Mouse (Mus musculus) induced T-regulatory cell, adult 2 months (primary cell): Measurements from ENCODE around the gene Tmem141.

ENCODE experiments used
- DNase-seq: peaks from one replicate; pipeline ENCODE4 v3.0.0-alpha.2; 2012; ENCODE audit warnings: low read depth

Tmem141 gene

DNA sequence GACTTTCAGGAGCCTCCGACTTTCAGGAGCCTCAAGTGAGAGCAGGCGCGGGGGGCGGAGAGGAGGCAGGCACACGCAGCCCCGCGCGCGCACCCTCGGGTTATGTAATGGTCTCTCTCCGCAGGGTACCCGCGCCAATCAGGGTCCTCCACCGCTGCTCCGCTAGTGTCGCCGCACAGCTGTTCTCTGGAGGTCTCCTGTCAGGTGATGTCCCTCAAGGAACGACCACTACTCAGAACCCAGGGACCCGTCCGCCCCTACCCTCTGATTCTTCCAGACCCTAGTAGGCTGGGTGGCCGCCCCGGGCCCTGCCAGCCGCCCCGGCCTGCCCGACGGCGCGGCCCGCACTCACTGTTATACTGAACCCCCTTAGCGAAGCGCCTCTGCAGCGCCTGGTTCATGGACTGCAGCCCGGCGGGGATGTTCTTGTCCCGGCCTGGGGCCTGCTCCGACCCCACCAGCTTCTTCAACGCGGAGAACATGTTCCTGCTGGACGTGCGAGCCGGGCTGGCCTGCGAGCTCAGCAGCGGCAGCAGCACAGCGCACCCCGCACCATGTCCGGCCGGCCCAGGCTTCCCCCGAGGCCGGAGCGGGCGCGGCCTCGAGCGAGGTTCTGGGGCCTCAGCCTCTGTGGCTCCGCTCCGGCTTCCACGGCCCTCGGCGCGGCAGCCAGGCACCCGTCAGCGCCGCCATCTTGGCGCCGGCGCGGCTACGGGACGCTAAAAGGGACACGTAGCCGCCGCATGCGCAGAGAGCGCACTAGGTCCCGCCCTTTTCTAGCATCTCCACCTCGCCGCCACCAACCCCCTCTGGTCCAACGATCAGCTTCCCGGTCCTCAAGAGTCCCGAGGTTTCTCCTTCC, 13.8 kb downstream of the Tmem141 start, which contains the start of gene Rabl6:
Rabl6 (minus strand) TSS at position 761 of the 862 bp plus-strand sequence.
- peak; percentile 92 for DNase-seq

DNA sequence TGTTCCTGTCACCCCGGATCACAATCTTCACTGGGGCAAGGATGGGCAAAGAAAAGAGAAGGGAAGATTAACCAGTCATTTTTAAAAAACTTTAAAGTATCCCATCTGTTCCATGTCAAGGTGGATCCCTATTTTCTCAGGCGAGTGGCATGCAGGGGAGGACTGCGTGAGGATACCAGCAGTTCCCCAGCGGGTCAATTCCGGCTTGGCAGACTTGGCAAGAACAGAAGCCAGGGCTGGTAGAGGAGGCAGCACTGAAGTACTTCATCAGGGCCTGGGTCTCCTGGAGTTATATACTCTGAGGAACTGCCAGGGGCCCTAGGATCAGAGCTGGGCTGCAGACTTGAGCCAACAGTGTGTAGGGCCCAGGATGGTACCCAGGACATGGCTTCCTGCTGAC, 19.3 kb downstream of the Tmem141 start:
- no peak for DNase-seq

DNA sequence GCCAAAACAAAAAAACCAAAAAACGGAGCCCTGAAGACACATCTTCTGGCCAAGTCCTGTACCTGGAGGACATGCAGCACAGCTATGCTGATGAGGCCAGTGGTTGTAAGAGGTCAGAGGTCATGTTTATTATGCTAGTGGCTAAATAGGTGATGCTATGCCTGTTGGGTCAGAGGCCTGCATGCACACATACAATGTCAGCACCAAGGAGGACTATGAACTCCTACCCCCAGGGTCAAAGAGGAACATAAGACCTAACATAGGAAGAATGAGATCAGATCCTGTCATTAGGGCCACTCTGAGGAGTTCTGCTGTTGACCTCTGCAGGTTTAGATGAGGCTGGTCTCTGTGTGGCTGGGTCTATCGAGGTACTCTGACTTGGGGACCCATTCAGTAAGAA, 21.8 kb downstream of the Tmem141 start:
- no peak for DNase-seq

DNA sequence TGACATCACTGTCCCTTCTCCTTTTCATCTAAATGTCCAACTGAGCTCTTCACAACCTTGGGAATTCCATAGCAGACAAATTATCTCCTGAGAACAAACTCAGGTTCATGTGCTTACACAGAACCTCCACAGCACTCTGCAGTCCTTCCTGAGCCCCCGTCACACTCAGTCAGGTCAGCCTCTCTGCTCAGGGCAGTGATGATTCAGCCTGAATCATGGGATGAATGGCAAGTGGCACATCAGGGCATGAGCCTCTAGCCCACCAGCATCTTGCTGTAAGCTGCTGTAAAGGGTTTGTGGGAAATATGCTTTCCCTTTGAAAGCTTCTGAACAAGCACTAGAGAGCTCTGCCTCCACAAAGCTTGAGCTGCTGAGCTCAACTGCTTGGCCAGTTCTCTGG, 23.1 kb downstream of the Tmem141 start:
- DNase-seq, result no peak

DNA sequence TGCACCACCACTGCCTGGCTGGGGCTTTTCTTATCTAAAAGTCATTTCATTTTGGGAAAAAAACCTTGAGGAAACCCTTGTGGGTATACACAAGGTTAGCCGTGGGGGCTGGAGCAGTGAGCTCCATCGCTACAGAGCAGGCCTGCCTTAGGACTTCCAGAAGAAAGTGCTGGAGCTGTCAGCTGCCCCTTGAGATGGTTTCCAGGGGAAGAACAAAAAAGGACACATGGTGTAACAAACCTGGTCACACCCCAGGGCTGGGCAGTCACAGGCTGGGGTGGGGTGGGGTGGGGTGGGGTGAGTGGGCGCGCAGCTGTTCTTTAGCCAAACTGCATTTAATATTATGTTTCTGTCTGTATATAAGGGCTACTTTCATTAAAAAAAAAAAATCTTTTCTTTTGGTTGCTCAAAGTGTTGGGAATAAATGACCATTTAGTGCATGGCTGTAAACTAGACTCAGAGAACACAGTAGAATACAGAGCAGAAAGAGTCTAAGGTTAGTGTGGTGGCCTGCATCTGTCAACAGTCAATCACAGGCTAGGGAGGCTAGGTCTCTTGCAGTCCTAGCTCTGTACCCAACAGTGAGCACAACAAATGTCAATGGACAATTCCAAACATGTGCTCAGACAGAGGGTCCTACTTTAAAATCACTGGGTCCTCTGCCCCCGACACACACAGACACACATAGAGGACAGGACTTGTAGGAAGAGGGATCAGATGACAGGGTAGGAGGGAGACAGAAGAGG, 24.9 kb downstream of the Tmem141 start:
- DNase-seq, result no peak

DNA sequence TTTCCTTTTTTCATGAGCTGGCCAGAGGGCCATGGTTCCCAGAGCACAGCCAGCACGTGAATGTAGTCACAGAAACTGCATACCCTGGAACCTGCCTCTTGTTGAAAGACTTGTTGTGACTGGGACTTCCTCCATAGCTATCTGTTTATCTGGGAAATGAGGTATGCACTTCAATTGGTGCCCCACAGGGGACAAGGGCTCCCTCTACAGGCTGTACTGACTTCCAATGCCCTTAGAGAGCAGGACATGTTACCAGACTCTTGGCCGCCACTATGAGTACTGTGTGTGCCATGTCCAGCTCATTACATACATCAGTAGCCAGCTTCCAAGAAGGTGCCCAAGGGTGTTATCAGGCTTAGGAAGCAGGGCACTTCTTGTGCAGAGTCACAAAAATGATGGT, 29.9 kb downstream of the Tmem141 start:
- peak; percentile 54 for DNase-seq

DNA sequence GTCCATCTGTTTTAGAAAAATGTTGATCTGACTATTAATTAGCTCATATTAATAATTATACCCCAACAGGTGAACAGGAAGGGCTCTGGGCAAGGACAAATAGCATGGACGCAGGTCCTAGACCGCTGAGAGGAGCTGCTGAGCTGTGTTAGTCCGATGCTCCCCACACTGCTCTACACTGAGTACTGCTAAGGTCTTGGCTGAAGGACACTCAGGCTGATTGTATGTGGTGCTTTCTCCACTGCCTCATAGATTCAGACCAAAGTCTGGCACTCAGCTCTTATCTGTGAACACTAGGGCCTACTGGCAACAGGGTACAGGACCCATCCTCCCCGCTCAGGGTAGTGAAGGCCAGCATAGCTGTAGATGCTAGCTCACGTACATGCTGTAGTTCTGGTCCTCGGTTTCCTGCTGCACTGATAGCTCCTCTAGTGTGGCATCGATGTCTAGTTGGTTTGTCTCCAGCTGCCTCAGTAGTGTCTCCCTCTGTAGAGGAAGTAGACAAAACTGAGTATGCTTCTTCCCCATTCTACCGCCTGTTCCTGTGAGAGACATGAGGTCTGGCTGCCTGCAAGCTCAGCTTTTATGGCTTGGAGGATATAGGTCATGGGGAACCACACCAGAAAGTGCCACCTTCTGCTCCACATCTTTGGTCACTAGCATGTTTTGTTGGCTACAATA, 33.4 kb downstream of the Tmem141 start:
- DNase-seq, result no peak

DNA sequence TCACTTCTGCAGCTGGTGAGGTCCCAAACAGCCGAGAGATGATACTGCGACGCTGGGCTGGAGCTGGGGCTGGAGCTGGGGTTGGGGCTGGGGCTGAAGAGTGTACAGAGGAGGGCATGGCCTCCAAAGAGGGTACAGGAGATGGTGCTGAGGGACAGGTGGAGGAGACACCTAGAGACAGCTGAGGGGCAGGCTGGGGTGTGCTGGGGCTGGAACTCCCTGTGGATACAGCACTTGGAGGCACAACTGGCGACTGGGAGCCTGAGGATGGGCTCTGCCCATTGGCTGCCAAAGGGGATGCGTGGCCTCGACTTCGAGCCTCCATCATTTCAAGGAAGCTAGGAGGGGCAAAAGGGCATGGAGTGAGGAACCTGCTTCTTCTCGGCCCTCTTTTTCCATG, 34.5 kb downstream of the Tmem141 start:
- no peak for DNase-seq

DNA sequence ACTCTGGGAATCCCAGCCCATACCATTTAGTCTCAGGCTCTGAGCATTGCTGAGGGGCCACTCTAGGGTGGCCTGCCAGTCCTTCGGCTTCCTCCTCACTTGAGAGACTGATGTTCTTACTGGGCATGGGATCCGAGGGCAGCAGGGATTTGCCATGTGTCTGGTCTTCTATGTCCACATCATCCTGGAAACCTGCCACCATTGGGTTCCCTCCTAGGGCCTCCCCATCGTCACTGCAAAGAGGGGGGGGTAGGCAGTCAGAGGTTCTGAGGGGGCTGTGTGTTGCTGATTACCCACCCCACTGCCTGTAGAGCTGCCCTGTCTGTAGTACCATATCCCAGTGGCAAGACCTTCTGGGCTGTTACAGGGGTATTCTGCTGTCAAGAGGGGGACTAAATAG, 36.2 kb downstream of the Tmem141 start:
- no peak for DNase-seq

DNA sequence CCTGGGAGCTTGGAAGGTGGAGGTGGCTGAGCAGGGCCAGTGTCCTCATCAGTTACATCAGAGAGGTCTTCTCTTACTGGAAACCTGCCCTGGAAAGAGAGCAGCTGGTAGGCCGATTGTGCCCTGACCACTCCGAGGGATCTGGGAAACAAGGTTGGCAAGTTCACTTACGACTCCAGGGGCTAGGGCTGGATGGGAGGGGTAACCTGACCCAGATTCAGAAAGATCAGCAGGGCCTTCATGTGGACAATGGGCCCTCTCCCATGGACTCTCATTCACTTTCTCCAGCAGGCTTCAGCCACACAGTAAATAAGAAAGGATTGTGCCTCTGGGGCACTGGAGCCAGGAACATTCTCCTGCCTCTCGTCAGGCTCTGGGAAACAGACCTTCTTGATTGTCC, 36.9 kb downstream of the Tmem141 start:
- no peak for DNase-seq

DNA sequence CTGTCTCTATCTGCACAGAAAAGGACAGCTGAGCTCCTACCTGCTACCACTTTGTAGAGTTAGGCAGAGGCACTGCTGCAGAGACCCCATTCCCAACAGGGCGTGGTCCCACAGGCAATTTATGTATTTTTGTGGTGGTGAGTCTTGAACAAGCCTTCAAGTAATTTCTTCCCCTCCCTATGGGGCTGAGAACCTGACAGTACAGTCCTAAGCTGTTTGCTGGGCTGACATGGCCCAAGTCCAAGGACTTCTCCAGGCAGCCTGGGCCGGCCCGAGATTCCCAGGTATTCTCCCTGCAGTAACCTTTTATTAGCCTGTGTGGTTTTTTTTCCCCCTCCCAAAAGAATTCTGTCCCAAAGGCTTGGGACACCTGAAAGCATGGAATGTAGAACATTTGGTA, 37.7 kb downstream of the Tmem141 start:
- DNase-seq, result no peak

DNA sequence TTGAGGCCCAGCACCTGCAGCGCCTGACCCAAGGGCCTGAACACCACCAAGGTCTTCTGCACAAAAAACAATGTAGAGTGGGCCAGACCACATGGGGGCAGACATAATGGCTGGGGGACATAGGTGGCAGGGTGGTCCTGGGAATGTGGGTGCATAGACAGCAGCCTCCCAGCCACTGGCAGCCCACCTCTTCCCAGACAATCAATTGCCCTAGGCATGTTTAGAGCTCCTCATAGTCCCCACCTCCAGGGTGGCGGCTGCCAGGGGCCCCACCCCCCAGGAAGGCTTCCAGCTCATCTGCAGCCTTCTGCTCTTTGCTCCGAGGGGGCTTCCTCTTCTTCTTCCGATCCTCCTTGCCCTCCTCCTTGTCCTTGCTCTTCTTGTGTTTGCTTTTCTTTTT, 38.2 kb downstream of the Tmem141 start:
- no peak for DNase-seq

DNA sequence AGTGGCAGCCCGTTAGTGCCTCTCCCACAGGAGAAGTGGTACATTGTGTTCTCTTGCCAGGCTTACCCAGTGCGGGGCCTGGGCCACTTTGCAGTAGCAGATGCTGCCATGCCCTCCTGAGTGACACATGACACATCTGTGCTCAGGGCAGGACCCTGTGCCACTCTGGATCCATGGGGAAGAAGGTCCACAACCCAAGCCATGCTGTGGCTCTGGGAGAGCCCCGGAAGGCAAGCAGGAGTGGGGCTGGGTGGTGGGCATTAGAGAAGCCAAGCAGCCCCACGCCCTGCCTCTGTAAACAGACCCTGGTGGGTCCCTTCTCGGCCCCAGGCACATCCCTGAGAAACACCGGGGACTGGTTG, 38.7 kb downstream of the Tmem141 start:
- DNase-seq, result no peak

DNA sequence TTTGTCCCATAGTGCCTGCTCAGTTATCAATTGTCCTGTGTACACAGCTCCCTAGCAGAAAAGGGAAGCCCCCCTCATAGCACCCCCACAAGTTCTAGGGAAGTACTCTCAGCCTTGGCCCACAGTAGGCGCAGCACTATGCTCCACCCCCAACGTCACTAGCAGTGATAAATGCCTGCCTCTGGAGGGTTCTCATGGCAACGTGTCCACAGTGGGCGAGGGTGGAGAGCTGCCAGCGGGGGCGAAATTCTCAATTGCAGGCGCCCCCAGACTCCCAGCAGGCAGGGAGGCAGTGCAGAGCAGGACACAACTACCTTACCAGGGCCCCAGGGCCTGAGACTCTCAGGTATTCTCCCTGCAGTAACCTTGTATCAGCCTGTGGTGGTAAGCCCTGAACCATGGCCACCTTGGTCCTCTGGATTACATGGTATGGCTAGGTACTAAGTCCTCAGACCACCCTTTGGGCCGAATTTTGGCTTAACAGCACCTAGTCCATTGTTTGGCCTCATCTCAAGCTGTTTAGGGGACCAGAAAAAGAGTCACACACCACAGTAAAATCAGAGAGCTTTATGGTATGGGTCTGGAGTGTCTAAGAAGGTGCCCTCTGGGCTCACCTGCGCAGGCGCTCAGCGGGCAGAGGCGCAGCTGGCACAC, 39.2 kb downstream of the Tmem141 start:
- DNase-seq, result no peak

DNA sequence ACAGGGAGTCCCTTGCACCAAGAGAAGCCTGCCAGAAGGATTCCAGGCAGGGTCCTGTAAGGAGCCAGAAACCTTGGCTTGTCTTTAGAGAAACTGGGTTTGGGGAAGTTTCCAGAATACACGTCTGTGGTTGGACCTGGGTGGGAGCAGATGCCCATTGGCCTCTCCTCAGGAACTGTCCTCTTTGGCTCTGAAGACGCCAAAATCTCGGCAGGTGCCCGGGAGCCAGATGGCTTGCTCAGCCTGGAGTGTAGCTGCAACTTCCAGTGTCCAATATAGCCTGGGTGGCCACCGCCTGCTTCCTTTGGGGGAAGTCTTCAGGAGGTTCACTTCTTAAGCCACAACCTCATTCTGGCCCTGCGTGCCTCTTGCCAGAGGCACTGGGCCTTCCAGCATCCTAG, 39.9 kb downstream of the Tmem141 start:
- DNase-seq, result no peak

DNA sequence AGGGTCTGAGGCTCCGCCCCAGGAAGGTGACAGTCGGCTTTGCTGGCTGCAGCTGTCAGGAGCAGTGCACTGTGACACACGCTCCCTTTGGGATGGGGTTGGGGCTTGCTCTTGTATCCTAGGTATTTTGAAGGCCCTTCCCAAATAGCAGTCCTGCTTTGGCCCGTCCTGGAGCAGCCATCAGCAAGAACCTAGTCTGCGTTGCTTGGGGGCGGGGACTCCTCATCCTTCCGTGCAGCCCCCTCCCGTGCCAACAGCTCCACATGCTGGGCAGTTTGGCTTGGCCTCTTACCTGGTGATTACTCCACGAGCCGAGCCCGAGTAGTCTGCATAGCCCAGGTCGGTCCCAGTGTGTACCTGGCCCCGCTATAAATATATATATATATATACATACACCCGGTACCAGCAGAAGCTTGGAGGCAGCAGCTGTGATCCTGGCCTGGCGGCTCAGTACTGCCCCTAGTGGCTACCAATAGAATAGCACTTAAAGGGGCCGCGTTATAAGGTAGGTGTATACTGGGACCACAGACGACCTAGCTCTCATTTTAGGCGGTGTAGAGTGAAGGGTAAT, 40.4 kb downstream of the Tmem141 start, which contains the start of gene Ajm1:
Ajm1 (minus strand) TSS at position 464 of the 571 bp plus-strand sequence.
- peak; percentile 86 for DNase-seq

DNA sequence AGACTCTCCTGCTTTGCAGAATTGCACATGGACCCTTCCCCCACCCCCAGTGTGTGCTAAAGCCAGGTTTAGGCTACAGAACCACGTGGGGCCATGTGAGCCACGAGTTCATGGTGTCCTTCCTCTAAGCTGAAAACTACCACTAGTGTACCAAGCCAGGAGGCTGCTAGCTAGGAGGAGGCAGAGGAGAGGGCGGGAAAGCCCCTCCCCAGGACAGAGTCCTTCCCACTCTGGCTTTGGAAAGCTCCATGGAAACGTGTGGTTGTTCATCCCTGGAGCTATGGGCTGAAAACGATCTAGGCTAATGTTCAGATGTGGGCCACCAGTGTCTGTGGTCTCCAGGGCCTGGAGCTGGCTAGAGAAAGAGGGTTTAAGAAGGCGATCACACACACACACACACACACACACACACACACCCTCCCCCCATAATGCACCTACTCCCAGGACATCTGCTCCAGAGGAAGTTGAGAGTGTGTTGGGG, 41.1 kb downstream of the Tmem141 start:
- no peak for DNase-seq

DNA sequence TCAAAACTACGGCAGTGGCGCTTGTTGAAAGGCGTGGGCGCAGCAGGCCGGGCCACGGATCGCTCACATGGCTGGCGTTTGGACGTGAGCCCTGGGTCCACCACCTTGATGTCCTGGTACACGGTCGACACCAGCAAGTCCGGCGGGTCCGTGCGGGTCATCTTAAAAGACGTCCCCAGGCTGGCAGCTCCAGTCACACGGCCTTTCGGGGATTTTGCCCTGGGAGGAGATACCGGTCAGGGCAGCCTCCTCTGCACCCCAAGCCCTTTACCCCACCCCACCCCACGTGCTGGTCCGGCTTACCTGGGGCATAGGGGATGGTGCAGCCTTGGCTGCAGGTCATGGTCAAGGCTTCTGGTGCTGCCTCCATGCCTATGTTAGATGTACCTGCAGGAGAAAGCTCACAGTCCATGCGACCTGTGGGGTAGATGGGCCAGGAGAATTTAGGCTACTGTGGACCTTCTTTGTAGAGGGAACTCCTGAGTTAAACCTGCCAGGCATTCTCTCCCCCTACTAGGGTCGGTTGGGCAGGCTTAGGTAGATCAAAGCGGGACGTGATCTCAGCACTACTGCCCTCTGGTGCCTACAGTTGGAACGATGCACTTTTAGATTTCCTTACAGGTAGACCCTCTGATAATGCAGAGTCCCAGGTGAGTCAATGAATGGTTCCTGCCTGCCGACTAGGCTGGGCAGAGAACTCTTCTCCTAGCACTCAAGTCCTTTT, 41.9 kb downstream of the Tmem141 start:
- peak; percentile 86 for DNase-seq

DNA sequence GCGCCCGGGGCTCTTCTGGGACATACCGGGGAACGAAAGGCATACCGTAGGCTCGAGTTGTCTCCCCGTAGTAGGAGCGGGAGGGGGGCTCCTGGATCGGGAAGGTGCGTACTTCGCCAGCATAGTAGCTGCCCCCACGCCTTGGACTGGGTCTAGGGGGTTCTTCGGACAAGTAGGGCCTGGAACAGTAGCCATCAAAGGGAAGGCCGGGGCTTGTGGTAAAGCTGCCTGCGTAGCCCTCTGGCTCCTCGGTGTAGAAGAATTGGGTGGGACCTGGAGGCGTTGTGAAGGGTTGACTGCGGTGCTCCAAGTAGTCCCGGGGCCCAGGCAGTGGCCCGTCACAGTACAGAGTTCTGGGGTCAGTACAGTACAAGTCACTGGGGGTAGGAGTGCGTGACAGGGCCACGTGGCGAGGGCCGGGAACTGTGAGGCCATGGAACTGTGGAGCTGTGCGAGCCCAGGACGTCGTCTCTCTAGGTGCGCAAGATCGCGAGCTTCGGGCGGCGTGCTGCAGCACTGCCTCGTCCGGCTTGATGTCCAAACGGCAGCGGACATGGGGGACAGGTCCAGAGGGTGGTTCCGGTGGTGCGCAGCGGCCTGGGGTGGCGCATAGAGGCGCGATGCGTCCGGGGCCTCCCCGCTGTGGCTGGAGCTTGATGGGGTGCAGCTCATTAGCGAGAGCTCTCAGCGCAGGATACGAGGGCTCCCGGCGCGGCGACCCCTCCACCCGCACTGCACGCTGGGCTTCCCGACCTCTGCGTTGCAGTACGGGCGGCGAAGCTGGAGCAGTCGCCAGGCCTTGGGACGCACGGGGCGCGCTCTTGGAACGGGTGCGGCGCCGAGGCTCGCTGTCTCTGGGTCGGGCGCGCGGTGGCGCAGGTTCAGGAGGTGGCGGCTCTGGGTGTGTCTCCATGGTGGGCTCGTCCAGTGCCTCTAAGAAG, 42.7 kb downstream of the Tmem141 start:
- peak; percentile 46 for DNase-seq
